Mouse (Mus musculus) liver (tissue): Measurements from ENCODE around the gene Setd3.
A peak's percentile ranks its signal among the peaks of the same experiment; 100 is the strongest.

Experiments
- DNase-seq: peaks from one replicate; pipeline ENCODE4 v3.0.0-alpha.2; 2020; ENCODE audit warnings: mixed read lengths

Setd3 gene

DNA sequence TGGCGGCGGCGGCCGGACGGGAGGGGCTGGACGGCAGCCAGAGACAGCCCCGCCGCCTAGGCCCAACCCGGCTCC lies at the start of gene Setd3:
Gene Setd3, minus strand, starts transcription at position 69 of the 75 bp plus-strand sequence.
- DNase-seq: no peak

DNA sequence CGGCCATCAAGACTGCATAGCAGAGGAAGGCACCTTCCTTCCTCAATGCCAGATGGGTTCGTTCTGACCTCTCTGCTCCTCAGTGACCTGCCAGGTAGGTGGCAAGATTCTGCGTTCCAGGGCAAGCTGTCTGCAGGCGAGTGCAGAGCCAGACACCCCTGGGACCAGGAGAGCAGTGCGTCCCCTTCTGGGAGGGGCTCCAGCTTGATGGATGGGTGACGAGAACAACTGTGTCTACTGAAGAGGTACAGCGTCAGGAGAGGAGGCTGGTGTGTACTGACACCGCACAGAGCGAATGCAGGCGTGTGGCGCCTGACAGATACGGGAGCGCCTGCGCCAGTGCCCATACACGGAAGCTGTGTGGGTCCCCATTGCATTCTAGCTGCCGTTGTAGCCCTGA lies 48.4 kb upstream of the Setd3 start:
- no peak for DNase-seq

DNA sequence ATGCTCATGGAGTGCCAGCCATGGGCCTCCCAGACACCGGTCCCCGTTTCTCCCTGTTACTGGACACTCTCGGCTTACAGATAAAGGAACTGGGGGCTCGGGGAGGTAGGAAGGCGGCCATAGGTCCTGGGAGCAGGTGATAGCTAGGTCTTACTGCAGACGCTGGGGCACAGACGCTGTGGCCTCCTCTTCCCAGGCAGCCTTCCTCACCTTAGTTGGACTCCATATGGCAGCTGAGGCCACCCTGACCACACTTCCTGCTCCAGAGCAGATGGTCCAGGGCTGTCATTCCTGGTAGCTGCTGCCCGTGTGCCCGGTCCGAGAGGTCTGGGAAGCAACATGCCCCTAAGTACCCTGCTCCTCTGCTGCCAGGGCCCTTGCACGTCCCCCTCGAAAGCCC lies 47.8 kb upstream of the Setd3 start:
- no peak for DNase-seq

DNA sequence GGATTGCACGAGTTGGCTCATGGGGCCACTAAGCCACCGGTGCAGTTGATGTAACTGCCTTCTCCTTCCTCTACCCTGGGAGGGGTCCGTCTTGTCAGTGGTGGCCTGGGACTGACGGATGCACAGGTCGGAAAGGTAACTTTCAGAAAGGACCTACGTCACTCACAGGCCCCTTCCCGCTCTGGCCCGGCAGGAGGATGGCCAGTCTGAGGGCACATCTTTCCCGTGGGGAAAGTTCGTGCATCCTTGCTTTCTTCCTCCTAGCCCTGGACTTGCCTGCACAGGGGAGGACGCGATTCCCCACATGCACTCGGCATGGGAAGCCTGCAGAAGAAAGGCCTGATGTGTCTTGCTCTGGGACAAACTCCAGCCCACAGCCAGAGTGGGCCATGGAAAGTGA lies 47.1 kb upstream of the Setd3 start:
- no peak for DNase-seq

DNA sequence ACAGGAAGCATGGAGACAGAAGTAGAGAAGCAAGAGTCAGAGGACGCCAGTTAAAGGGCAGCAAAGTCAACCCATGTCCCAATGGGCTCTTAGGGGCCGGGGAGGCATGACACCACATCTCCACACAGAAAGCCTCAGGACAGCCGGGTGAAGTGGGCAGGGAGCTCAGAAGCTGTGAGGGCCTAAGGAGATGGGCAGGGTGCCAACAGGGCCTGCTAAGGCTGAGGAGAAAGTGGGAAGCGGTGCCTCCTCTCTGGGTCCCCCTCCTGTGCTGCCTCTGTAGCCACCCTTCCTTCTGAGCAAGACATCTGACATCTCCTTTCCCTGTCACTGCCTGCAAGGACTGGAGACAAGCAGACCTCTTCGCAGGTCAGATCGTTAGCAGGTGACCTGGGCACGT lies 46.7 kb upstream of the Setd3 start:
- no peak for DNase-seq

DNA sequence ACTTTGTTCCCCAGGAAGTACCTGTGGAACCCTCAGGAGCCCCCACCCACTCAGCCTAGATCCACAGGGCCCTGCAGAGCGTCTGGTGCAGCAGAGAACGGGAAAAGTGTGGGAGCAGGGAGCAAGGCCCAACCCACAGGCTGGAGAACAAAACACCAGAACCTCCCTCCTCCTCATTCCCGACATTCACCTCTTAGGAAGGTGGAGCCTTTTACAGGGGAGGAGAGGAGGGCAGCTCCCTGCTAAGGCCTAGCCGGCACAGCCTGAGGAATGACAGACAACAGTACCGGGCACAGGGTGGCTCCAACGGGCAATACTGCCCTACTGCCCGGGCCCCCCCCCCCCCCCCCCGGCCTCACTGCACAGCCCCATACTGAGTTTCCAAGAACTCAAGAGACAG lies 44.2 kb upstream of the Setd3 start:
- no peak for DNase-seq

DNA sequence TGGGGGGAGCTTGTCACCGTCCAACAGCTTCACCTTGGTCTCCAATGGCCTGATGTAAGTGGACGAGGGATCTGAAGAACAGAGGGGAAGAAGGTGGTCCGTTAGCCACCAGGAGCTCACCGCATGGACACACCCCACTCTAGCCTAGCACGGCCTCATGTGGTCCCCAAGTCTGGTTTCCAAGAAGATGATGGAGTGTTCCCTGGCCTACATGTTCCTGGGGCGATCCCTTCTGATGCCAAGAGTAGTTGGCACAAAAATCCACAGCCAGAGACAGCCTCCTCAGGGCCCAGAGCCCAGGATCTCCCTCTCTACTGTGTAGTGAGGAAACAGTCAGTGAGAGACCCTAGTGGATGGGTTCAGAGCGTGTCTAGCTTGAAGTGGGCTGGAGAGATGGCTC lies 42.6 kb upstream of the Setd3 start:
- DNase-seq: no peak

DNA sequence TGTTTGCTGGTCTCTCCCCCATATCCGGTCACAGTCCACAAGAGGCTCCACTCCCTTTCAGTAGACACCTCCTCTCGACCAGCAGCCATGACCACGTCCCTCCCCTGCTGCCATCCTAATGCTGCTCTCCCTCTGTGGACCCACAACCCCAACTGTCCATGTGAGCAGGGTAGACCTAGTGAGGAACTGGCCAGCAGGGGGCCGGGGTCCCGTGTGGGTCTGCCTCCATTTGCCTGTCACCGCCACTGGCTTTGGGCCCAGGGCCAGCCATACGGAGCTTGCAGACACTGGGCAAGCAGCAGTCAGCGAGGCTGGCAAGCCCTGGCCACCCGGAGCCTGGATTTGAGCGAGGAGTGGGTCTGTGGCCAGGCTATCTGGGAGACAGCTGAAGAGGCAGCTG lies 42.1 kb upstream of the Setd3 start:
- no peak for DNase-seq

DNA sequence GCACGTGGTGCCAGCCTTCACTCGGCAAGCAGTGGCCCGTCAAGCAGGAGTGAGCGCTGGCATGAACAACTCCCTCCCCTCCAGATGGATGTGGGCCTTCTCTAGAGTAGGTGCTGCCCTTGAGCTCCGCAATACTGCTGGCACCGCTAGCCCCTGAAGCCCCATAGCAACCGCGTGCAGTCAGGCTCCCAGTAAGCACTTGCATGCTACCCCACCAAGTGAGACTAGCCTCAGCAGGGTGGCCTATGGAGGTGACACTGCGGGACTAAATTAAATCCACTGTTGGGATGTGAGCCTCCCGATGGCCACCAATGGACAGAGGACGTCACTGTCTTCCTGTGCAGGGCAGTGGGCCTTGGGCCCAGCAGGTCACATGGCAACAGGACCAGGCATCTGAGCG lies 41.5 kb upstream of the Setd3 start:
- no peak for DNase-seq

DNA sequence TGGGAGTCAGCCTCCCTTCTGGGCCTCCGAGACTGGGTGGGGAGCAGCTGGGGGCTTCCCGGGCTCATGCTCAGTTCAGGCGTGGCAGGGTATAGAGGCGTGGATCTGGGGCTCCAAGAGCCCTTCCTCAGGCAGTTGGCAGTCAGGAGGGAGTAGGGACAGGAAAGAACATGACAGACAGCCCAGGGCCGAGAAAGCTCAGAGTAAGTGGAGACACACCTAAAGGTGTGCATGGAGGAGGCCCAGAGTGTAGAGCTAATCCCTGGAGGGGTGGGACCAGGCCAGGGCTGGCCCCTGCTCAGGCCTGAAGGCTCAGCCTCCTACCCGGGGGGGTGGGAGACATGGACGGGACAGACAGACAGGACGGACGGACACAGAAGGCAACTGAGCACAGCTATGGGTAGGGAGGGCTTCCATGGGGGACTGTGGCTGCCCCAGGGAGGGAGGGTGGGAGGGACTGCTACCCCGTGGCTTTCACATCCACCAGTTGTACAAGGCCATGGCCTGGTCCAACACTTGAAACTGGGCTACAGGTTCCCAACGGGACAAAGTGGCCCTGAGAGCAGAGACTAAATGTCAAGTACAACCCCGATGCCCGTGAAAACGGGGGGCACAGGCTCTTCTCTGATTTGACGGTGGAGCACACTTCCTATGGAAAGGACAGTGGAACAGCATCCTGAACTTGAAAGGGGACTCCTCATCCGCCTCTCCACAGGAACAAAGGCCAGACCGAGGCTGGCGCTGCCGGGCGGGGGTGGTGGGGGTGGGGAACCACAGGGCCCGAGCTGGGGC lies 40.9 kb upstream of the Setd3 start:
- no peak for DNase-seq

DNA sequence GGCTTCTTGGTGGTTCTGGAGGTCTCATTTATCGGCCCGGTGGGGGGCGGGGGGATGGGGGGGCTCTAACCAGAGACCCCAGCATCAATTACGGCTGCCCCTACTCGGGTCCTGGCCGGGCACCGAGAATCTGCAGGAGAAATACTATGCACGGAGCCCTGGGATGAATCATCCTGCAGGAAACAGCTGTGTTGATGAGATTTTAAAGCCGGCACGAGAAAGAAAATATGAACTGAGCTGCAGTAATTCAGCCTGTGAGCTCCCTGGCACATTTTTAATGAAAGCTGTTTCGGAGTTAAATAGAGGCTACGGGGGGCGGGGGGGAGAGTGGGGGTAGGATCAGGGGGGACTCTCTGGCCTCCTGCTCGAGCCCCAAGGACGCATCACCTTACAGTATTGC lies 40.0 kb upstream of the Setd3 start:
- DNase-seq: no peak

DNA sequence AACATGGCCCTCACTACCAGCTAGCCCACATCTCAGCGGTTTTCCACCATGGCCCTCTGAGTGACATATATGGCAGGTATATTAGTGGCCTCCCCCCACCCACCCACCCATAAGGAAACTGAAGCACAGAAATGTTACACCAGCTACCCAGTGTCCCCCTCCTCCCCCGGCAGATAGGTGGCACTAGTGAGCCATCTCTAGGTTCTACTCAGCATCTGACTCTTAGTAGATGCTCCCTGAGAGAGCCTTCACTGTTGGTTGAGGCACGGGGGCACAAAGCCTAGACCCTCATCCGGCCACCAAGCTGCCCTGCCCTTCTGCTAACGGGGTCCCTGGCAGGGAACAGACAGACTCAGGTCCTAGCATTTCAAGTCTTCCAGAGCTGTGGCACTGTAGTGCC lies 38.5 kb upstream of the Setd3 start:
- peak; percentile 49 for DNase-seq

DNA sequence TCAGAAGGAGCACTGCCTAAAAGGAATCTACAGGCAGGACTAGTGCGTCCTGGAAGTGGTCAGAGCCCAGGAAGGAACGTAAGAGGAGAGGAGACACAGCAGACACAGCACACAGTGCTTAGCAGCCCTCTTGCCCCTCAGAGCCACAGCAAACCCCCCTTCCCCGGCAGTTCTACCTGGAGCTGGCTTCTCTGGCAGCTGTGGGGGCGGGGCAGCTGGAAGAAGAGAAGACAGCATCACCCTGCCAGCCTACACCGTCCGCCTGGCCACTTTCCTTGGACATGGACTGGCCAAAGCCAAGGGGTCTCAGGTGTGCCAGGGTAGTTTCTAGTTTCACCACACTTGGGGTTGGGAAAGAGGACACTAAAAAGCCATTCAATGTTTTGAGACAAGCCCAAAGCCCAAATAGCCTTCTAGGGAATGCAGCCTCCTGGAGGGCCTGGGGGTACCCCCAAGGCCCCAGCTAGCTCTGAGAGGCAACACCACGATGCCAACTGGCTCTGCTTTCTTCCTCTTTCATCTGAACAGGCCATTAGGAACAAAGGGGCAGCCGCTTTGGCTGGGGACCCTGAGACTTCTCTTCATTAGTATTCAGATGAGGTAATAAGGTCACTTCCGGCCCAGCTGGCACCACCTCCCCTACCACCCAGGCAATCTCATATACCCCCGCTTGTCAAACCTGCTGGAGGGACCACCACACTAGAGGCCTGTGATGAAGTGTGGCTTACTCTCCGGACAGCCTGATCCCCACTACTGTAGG lies 37.7 kb upstream of the Setd3 start:
- DNase-seq: no peak

DNA sequence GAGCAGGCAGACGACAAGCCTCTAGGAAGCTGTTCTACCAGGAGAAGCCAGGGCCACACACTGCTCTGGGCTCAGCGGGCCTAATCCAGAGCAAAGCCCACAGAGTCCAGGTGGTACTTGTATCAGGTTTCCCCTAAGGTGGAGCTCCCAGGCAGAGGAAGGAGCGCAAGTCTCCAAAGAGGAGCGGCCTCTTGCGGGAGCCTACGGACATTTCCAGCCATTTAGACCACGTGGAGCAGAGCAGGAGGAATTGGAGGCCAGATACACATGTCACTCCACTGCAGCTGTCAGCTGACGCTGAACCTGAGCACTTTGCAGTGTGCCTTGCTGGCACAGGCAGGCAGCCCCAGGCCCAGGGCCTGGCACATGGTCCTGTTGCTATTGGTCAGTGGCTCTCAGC lies 36.0 kb upstream of the Setd3 start:
- DNase-seq: no peak

DNA sequence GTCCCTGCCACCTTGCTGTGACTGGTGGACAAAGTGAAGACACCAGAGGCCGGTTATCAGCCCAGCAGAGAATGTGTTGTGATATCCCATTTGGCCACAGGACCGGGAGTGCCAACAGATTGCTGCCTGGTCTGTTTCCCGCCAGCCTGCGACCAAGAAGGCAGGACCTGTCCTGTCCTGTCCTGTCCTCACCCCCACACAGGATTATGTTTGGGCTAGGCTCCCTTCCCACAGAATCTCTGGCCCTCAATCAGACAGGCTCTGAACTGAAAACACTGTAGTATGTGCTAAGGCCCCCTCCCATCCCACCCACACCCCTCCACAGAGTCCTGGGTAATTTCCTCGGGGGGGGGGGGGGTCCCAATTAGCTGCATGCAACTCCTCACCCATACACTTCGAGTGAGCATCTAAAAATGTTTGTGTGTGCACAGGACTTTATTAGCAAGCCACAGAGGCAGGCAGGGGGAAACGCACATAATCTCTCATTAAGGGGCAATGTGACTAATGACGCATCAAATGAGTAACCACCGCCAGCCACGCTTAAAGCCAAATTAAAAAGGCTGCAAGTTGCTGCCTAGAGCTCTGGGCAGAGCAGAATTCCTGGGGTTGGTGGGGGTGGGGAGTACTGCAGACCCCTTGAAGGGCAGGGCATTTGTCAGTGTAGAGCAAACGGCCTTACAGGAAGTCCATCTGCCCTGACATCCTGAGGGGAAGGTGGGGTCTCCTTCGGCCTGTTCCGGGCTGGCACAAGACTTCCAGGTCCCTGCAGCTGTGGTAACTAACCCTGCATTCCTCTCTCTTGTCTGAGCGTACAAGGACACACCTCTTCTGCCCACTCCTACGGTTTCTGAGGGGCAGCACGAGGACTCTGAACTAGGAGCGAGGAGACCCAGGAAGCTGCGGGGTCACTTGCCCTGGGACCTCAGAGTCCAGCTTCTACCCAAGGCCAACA lies 34.3 kb upstream of the Setd3 start:
- DNase-seq: no peak

DNA sequence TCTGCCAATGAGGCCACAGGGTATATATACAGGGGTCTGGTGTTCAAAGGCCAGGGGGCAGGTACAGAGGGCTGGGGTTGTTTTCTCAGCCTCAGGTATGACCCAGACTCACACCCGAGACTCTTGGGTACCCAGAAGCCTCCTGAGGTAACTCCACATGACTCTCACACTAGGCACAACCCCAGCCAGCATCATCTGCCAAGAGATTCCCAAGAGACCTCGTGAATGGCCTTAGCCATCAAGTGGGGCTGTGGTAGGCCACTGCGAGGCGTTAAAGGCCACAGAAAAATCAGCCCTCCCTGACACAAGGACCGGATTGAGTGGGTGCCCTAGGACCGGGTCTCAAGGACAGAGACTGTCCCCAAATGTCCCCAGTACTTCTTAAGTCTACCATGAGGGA lies 33.4 kb upstream of the Setd3 start:
- DNase-seq: no peak

DNA sequence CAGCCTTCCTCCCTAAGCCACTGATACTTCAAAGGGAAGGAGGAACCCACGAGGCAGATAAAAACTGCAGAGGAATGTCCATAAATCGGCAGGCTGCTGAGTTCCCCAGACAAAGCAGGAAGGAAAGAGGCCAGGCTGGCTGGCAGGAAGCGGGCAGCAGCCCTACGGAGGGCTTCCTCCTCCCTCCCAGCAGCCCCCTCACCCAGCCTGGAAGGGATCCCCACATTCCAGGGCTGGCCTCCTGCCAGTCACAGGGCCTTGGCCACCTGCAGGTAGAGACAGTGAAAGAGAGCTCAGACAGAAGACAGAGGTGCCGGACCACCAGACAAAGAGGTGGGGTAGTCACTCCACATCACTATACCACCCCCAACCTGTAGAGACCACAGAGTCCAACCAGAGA lies 33.0 kb upstream of the Setd3 start:
- no peak for DNase-seq

DNA sequence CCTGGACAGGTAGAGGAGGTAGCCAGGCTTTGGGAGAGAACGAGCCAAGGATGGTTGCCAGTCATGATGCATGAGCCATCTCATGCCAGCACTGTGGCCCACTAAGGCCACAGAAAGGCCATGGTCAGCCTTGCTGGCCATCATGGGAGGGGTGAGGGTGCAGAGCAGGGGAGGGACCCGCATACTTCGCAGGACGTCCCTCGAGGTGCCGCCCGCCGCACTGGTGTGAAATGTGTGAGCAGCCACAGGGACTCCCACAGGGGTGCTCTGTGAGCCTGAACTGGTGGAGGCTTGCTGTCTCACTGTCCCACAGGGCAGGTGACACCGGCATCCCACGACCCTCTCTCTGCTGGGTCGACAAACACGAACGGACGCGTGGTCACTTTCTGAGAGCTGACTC lies 31.5 kb upstream of the Setd3 start:
- no peak for DNase-seq

DNA sequence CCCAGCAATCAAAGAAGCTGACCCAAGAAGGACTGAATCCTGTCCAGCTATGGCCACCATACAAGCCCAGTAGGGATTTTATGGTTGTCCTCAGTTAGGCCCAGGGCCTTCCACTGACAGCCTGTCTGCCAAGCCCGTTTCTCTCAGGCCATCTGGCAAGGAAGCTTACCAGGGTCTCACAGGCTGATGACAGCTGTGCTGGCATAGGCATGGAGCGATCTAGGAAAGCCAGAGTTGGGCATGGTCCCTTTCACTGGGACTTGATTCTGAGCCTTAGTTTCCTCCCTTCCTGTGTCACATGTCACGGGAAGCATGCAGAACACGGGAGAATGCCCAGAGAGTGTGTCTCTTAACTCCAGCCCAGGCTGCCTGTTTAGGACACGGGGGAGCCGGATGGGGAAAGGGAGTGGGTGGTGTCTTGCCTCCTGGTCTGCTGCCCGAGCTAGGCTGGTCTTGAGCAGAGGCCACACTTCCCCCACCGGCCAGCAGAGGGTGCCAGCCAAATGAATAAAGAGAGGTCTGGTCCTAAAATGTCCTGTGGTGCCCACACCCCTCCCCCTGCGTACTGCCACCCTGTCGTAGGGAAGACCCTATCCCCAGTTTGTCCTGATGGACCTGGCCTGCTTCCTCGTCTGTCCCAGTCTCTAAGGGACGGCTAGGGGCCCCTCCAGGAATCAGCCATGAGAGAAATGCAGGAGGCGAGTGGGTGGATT lies 29.8 kb upstream of the Setd3 start:
- DNase-seq: peak; percentile 70

DNA sequence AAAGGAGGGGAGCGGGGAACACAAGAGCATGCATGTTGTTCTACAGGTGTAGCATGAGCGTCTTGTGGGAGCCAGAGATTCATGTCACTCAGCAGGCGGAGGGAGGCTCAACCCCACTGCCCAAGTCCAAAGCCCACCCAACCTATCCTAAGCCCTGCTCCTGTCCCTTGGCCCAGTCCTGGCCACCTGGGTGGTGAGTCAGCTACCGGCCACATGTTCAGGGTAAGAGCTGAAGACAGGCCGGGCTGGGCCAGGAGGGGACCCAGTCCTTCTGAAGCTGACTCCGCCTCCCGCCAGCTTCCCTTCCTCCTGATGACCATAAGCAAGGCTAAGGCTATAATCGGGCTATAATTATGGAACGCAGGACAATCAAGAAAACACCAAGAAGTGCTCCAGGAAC lies 29.1 kb upstream of the Setd3 start:
- DNase-seq: no peak

DNA sequence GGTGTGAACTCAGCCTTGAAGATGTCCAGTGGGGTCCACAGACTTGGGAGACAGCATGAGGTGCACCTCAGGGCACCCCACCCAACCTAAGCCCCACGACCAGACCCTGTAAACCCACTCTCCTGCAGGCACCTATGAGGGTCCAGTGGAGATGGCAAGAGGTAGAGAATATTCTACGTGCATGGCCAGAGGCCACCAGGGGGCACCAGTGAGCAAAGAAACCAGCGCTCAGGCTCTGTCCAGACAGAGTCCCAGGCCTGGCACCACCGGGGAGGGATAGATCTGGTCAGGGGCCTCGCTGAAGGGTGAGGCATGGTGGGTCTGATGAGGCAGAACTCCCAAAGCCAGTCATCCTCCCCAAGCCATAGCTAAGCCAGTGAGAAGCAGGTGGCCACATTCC lies 27.5 kb upstream of the Setd3 start:
- peak; percentile 82 for DNase-seq

DNA sequence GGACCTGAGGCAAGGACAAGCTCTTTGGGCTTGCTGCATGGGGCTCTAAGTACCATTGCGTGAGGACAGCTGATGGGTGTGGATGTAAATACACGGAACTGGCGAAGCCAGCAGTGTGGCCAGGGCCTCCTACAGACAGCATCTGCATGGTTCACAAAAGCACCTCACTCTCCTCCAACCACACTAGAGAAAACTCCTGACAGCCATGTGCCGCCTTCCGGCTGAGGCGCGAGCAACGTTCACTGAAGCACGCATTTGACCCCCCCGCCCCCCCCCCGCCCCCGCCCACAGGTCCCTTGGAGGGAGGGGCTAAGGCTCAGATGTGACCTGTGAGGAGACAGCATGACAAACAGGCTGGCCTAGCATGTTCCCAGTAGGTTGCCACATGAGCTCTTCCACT lies 25.9 kb upstream of the Setd3 start:
- no peak for DNase-seq

DNA sequence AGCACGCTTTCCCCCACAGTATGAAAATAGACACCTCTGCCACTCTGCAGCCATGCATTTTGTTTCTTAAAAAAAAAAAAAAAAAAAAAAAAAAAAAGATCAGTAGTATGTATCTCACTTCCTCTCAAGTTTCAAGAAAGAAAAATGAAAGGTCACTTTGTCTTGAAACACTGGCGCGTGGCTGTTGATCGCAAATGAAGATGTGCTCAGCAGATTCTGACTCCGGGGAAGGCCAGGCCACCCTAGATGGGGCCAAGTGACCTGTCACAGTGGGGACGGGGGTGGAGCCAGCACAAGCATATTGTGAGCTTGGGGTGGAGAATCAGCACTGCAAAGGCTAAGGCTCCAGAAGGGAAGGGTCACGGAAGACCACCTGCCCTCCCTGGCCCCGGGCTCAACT lies 24.8 kb upstream of the Setd3 start:
- no peak for DNase-seq

DNA sequence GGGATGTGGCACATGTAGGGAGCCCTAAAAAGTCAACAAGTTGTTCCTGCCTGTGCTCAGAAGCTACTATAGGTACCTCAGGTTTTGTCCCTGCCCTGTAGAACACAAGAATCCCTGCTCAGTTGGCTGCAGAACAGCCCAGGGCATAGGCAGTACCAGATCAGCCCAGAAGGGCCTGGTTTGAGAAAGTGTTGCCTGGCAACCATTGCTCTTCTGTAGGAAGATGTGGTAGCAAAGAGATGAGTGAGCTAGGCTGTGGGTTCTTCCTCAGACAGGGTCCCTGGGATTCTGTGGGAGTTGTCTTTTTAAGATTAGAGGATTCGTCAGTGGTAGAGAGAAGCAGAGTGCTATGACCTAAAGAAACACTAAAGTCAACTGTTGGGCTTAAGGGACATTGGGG lies 21.0 kb upstream of the Setd3 start:
- DNase-seq: no peak
